Mouse (Mus musculus) kidney, embryonic 16.5 days (tissue): ENCODE measurements at regions not wholly inside any gene's neighbourhood (a gene's known extent, or its start where the extent isn't known, plus 50 kb on each side); places are given as distances from the start of the nearest gene placed in this dataset.
A peak's percentile ranks its signal among the peaks of the same experiment; 100 is the strongest.

Experiments used
- ATAC-seq: fragments of 200-750 bp; cut with Nextera tagmentation; 2 replicates; pipeline ENCODE4 v1.8.0; 2017; ENCODE audit warnings: moderate TSS enrichment; ENCODE audit not compliant: low FRiP score, low TSS enrichment
- H3K27ac ChIP-seq: fragments of 300-500 bp; sonication (generic); 2 replicates; pipeline ENCODE4 v1.5.1; 2014; ENCODE audit warnings: low read length
- H3K27me3 ChIP-seq: fragments of 300-500 bp; sonication (generic); 2 replicates; pipeline ENCODE4 v1.6.1; 2014; ENCODE audit warnings: low read length, control low read depth, mixed read lengths; ENCODE audit not compliant: insufficient read depth
- H3K36me3 ChIP-seq: fragments of 300-500 bp; sonication (generic); 2 replicates; pipeline ENCODE4 v1.6.1; 2014; ENCODE audit warnings: low read length, control low read depth, mixed read lengths; ENCODE audit not compliant: insufficient read depth
- H3K4me1 ChIP-seq: fragments of 300-500 bp; sonication (generic); 2 replicates; pipeline ENCODE4 v1.6.1; 2014; ENCODE audit warnings: low read length, control low read depth, mixed read lengths; ENCODE audit not compliant: insufficient read depth
- H3K4me2 ChIP-seq: fragments of 300-500 bp; sonication (generic); replicated peaks from 2 replicates; pipeline ENCODE4 v1.6.1; 2014; ENCODE audit warnings: low read depth, low read length
- H3K4me3 ChIP-seq: fragments of 300-500 bp; sonication (generic); 2 replicates; pipeline ENCODE4 v1.5.1; 2014; ENCODE audit warnings: mild to moderate bottlenecking, low read length
- H3K9ac ChIP-seq: fragments of 300-500 bp; sonication (generic); replicated peaks from 2 replicates; pipeline ENCODE4 v1.6.1; 2014; ENCODE audit warnings: low read length
- H3K9me3 ChIP-seq: fragments of 300-500 bp; sonication (generic); 2 replicates; pipeline ENCODE4 v1.6.1; 2016; ENCODE audit warnings: low read length, control low read depth
- WGBS: fragments of 180-500 bp; shearing (Covaris S2); extraction: QIAGEN DNeasy Blood & Tissue Kit; methylation state at CpG from one replicate; pipeline ENCODE4 v1.1.7; 2014; 5-methylcytosine and 5-hydroxymethylcytosine counted together

DNA sequence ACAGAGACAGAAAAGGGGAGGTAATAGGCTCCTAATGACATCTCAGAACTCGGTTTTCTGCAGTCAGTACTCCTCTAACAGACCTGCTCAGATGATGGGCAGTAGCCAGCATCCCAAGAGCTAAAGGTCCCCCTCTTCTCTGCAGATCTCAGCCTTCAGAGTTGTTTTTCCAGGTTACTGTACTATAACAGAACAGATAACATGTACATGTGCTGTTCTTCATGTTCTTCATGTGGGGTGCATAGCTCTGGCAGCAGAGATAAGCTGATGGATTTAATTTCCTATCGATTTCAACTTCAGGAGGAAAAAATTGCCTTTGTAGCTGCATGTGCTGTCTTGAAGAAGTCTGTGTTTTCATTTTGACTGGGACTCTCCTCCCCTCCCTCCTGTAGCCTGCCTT, 115.8 kb upstream of the Serp2 start:
- ATAC-seq = no peak
- H3K27me3 ChIP-seq = no peaks in the 10 kb centered on the region
- 73% methylated on average over 2 of the region's 2 CpGs for WGBS
- no peak overlapping the region for H3K4me3 ChIP-seq
- H3K4me1 ChIP-seq = peaks cover 11% of the 10 kb centered on the region
- H3K27ac ChIP-seq = no peak overlapping the region
- H3K36me3 ChIP-seq = no peaks in the 10 kb centered on the region
- H3K9me3 ChIP-seq = no peaks in the 10 kb centered on the region
- H3K9ac ChIP-seq = no peak overlapping the region
- no peak overlapping the region for H3K4me2 ChIP-seq

DNA sequence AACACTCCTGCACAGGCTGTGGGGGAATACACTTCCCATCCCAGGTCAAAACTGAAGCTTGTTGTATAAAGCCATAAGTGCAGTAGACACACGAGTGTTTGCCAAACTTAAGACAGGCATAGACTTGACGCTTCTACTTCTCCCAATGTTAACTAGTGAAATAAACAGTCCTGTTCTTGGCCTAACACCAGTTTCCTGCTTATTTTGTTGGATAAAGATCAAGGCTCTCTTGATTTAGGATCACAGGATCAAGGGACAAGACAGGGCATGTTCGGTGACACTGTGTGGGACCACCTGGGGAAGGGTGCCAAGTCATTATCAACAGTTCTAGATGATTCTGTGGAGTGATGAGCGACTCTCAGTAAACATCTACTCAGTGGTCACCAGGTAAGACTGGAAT, 114.3 kb upstream of the Serp2 start:
- no peak for ATAC-seq

DNA sequence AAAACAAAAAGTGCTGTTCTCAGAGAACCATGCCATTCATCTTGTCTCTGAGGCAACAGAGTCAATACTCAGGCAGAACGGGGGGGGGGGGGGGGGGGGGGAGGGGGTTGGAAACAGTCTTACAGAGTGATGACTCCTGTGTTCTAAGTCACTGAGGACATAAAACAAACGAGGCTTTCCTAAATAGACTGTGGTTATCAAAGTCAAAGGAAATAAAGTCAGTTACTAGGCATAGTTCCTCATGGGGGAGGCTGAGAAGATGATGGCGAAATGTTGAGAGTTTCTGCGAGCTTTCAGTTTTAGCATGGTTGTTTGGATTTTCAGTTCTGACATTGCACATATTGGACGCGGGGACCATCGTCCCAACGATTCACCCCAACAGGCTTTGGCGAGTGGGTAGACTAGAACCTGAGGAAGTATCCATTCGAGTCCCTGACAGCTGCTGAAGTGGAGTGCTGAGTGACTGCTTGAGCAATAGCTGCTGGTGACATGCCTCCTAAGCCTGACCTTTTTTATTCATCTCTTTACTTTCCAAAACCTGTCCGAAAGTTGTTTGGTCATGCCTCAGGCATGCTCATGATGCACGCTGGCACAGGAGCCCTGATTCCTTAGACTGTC, 109.2 kb upstream of the Serp2 start:
- no peak overlapping the region for H3K4me2 ChIP-seq
- no peaks in the 10 kb centered on the region for H3K9me3 ChIP-seq
- H3K27me3 ChIP-seq = no peaks in the 10 kb centered on the region
- no peak overlapping the region for H3K9ac ChIP-seq
- ATAC-seq = no peak
- no peaks in the 10 kb centered on the region for H3K36me3 ChIP-seq
- WGBS = 71% methylated on average over 12 of the region's 12 CpGs
- H3K4me3 ChIP-seq = no peak overlapping the region
- no peaks in the 10 kb centered on the region for H3K4me1 ChIP-seq
- H3K27ac ChIP-seq = no peak overlapping the region

More for the DNA sequence above, 114.3 kb upstream of the Serp2 start:
- H3K4me1 ChIP-seq = peaks cover 11% of the 10 kb centered on the region
- no peaks in the 10 kb centered on the region for H3K27me3 ChIP-seq
- H3K27ac ChIP-seq = no peak overlapping the region
- H3K4me3 ChIP-seq = no peak overlapping the region
- H3K9me3 ChIP-seq = no peaks in the 10 kb centered on the region
- no peak overlapping the region for H3K9ac ChIP-seq
- no peak overlapping the region for H3K4me2 ChIP-seq
- 86% methylated on average over 4 of the region's 4 CpGs for WGBS
- no peaks in the 10 kb centered on the region for H3K36me3 ChIP-seq

DNA sequence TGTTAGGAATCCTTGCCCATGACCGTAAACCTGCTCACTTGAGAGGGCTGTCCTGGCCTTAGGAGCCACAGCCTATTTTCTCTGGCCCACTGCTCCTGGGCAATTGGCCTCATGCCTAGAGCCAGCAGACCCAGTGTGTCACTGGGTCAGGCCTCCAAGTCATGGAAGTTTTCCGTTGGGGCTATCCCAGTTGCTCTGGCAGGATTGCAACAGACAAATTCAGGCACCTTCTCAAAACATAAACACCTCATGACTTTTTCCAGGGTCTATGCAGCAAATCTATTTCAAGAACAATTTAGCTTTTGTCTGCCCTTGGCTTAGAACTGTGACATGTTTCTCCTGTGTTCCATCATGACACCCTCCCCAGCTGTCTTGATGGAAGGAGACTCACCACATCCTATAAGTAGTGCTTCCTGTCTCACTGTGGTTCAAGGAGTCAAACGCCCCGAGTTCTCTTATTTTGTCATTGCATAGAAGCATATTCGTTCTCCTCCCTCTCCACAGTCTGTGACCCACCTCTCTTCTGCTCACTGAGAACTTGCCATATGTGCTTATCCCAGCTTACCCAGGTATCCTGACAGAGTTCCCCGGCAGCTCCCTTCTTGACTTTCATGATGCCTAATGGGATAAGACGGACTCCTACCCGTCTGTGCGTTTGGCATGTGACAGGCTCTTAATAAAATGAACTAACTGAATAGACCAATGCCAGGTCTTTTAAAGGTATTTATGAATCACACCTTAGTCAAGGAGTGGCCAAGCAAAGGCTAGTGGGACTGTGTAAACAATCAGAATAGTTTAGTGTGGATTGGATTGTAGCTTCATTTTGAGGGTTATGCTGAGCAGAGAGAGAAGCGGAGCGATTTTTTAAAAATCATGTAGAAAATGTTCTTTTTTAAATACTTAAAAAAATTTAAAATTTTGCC, 108.2 kb upstream of the Serp2 start:
- H3K36me3 ChIP-seq = no peaks in the 10 kb centered on the region
- no peaks in the 10 kb centered on the region for H3K9me3 ChIP-seq
- no peaks in the 10 kb centered on the region for H3K4me1 ChIP-seq
- no peaks in the 10 kb centered on the region for H3K27me3 ChIP-seq
- H3K4me3 ChIP-seq = no peak overlapping the region
- no peak overlapping the region for H3K27ac ChIP-seq
- H3K4me2 ChIP-seq = no peak overlapping the region
- no peak overlapping the region for H3K9ac ChIP-seq
- ATAC-seq = no peak
- 66% methylated on average over 11 of the region's 11 CpGs for WGBS

DNA sequence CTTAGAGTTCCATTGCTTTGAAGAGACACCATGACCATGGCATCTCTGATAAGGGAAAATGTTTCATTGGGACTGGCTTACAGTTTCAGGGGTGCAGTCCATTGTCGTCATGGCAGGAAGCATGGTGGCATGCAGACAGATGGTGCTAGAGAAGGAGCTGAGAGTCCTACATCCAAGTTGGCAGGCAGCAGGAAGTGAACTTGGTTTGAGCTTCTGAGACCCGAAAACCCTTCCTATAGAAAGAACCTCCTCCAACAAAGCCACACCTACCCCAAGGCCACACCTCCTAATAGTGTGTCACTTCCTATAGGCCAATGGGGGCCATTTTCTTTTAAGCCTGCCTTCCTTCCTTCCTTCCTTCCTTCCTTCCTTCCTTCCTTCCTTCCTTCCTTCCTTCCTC, 107.1 kb upstream of the Serp2 start:
- no peak for ATAC-seq
- WGBS = 85% methylated on average over 2 of the region's 2 CpGs

DNA sequence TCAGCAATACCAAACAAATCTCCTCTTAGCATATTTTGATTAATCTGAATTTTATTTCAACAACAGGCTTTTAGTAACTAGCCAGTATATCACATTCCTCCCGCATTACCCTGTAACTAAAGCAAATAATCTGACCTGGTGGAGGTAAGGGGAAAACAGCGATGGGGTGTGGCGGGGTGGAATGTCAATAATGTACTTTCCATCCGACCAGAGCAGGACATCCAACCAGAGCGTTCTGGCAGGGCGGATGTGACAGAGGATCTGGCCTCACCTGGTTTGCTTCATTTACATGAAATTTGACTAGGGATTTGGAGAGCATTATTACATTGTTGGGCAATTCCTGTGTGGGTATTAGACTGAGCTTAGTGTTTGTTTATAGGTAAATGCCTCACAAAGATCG, 106.2 kb upstream of the Serp2 start:
- Histone ChIP-seq H3K4me2 (no peak overlapping the region), H3K4me1 (peaks cover 12% of the 10 kb centered on the region)
- ATAC-seq = no peak

More for the DNA sequence above, 107.1 kb upstream of the Serp2 start:
- H3K27me3 ChIP-seq = no peaks in the 10 kb centered on the region
- H3K9ac ChIP-seq = no peak overlapping the region
- no peak overlapping the region for H3K4me2 ChIP-seq
- H3K4me3 ChIP-seq = no peak overlapping the region
- peaks cover 4% of the 10 kb centered on the region; the same call in 1 of the 2 replicates for H3K4me1 ChIP-seq
- H3K9me3 ChIP-seq = no peaks in the 10 kb centered on the region
- no peaks in the 10 kb centered on the region for H3K36me3 ChIP-seq
- H3K27ac ChIP-seq = no peak overlapping the region

DNA sequence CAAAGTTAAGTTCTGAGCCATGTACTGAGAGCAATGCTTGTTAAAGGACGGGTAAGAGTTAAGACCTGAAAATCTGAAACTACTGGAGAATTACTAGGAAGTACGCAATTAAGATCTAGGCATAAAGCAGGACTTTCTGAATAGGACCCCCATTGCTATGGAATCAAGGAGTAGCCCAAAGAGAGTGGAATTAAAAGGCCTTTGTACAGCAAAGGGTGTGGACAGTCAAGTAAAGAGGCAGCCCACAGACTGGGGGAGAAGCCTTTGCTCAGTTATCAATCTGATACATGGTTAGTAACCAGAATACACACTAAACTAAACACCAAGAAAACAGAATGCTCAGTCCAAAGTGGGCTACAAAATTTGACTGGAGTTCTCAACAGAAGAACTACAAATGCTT, 104.2 kb upstream of the Serp2 start:
- H3K27me3 ChIP-seq = no peaks in the 10 kb centered on the region
- no peak overlapping the region for H3K4me3 ChIP-seq
- peaks cover 15% of the 10 kb centered on the region for H3K4me1 ChIP-seq
- H3K36me3 ChIP-seq = no peaks in the 10 kb centered on the region
- no peaks in the 10 kb centered on the region for H3K9me3 ChIP-seq
- no peak overlapping the region for H3K4me2 ChIP-seq
- no peak for ATAC-seq
- no peak overlapping the region for H3K27ac ChIP-seq
- H3K9ac ChIP-seq = no peak overlapping the region
- WGBS = 86% methylated on average over 2 of the region's 2 CpGs

More for the DNA sequence above, 106.2 kb upstream of the Serp2 start:
- no peak overlapping the region for H3K9ac ChIP-seq
- WGBS = 76% methylated on average over 7 of the region's 7 CpGs
- no peaks in the 10 kb centered on the region for H3K36me3 ChIP-seq
- H3K27ac ChIP-seq = no peak overlapping the region
- no peak overlapping the region for H3K4me3 ChIP-seq
- H3K9me3 ChIP-seq = no peaks in the 10 kb centered on the region
- H3K27me3 ChIP-seq = no peaks in the 10 kb centered on the region

DNA sequence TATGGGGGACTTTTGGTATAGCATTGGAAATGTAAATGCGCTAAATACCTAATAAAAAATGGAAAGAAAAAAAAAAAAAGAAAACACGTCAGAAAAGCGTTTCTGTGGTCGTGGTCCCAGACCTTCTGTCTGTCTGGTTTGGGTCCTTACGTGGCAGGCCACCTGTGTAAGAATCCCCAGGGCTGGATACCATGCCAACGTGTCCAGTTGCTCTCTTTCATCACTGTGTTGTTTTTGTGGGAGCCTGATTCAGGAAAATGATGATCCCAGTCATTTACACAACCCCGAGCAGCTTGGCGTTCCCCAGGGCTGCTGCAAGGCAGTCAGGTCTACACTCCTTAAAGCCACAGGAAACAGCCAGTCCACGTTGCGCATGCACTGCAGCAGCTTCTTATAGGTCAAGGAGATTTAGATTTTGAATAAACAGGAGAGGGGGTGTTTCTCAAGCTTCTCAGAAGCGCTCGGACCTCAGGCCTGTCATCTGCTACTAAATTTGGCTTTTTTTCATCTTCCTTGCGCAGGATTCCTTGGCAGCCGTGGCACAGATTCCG, 102.3 kb upstream of the Serp2 start:
- Histone ChIP-seq H3K9ac (no peak overlapping the region), H3K27ac (no peak overlapping the region), H3K9me3 (no peaks in the 10 kb centered on the region), H3K4me1 (peaks cover 15% of the 10 kb centered on the region), H3K4me2 (no peak overlapping the region), H3K4me3 (no peak overlapping the region), H3K36me3 (no peaks in the 10 kb centered on the region), H3K27me3 (no peaks in the 10 kb centered on the region)
- 56% methylated on average over 15 of the region's 15 CpGs for WGBS
- no peak for ATAC-seq

DNA sequence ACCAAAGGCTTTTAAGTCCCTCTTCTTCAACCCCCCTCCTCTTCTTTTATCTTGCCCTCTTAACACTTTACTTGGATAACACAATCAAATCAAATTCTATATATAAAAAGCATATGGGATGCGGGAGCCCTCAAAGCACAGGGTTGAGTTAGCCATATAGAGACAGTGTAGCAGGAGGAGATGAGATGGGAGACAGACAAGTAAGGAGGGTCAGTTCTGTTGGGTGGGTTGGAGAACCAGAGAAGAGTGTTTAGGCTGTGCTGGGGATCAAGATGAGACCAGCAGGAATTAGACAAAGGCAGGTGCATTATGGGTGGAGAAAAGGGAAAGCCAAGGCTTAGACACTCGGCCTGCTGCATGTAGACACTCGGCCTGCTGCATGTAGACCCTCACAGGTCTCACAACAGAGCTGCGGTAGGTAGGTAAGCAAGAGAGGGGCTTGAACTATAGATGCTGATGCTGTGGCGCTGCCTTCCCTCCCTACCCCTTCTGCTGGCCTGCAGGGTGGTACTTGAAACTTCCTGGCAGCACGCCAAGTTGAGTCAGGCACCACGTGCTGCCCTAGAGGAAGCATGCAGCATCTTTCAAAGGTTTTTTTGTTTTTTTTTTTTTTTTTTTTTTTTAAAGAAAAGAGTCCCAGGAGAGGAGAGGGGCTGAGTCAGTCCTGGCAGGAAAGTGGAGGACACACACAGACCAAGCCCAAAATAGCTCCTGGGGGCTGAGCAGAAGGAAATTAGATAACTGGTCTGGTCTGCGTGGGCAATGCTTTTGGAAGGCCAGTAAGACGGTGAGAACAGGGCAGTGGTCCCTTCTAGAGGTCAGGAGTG, 101.3 kb upstream of the Serp2 start:
- WGBS = 45% methylated on average over 9 of the region's 9 CpGs
- Histone ChIP-seq H3K9me3 (no peaks in the 10 kb centered on the region; the same call in 1 of the 2 replicates), H3K4me1 (peaks cover 15% of the 10 kb centered on the region), H3K36me3 (no peaks in the 10 kb centered on the region), H3K4me2 (no peak overlapping the region), H3K4me3 (no peak overlapping the region), H3K9ac (no peak overlapping the region), H3K27me3 (no peaks in the 10 kb centered on the region), H3K27ac (0 out of 2 replicates have a peak overlapping the region, but pooled peaks have one; percentile 41)
- ATAC-seq = peak; percentile 75; the same call in 1 of the 2 replicates
